Mouse (Mus musculus) E14TG2a.4 (cell line): ENCODE data around the gene Ryr2.

Experiments used
- H3K27me3 ChIP-seq: 2 replicates; pipeline ENCODE4 v1.6.1; 2014; ENCODE audit warnings: low read length, control low read depth; ENCODE audit not compliant: insufficient read depth
- H3K36me3 ChIP-seq: 2 replicates; pipeline ENCODE4 v1.6.1; 2014; ENCODE audit warnings: low read length, control low read depth; ENCODE audit not compliant: insufficient read depth
- H3K4me1 ChIP-seq: replicated peaks from 2 replicates; pipeline ENCODE4 v1.6.1; 2014; ENCODE audit warnings: low read depth, low read length, control low read depth
- H3K4me3 ChIP-seq: replicated peaks from 2 replicates; pipeline ENCODE4 v1.5.1; 2014; ENCODE audit warnings: mild to moderate bottlenecking, low read length
- H3K9me3 ChIP-seq: 2 replicates; pipeline ENCODE4 v1.6.1; 2014; ENCODE audit warnings: low read length, control low read depth
- CTCF ChIP-seq: conservative IDR thresholded peaks from 2 replicates; pipeline ENCODE4 v1.5.1; 2014; ENCODE audit warnings: low read length
- NANOG ChIP-seq: IDR thresholded peaks from 2 replicates; pipeline ENCODE4 v1.6.1; 2014; ENCODE audit warnings: borderline replicate concordance, low read length, mixed read lengths
- POU5F1 ChIP-seq: IDR thresholded peaks from 2 replicates; pipeline ENCODE4 v1.6.1; 2014; ENCODE audit warnings: low read length, borderline replicate concordance

The Ryr2 gene

DNA sequence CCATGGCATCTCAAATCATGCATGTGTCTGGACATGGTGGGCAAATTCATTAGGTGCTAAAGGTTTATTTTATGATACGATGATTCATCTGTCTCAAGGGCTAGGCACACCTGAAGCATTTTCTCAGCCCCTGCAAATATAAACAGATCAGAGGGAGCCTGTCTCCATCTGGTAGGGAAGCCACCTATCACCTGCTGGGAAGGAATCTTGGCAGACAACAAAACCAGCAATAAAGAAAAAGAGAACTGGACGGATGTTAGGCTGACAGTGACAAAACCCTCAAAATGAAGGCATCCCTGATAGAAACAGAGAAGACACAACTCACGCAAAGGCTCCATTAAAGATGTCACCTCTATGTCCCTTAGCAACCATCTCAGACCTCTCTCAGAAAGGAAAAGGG is 3.7 kb downstream of the Ryr2 start:
- no peak for TF ChIP-seq POU5F1
- Histone ChIP-seq H3K27me3 (peaks cover 22% of the 10 kb centered on the region), H3K4me1 (peaks cover 42% of the 10 kb centered on the region), H3K36me3 (no peaks in the 10 kb centered on the region), H3K9me3 (no peaks in the 10 kb centered on the region), H3K4me3 (no peak overlapping the region)

DNA sequence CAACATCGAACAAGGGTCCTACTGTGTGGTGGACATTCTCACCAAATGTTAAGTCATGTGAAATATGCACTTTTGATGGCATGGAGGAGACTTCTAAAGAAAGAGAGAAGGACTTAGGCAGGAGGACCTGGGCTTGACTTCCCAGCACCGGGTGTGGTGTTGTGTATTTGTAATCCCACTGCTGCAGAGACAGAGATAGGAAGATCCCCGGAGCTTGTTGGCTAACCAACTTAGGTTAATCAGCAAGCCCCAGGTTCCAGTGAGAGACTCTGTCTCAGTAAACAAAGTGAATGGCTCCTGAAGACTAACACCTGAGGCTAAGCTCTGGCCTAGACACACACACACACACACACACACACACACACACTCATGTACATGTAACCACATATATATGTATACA is 7.3 kb downstream of the Ryr2 start:
- no peak overlapping the region for H3K4me3 ChIP-seq
- H3K9me3 ChIP-seq = no peaks in the 10 kb centered on the region
- H3K36me3 ChIP-seq = no peaks in the 10 kb centered on the region
- peaks cover 3% of the 10 kb centered on the region for H3K27me3 ChIP-seq
- TF ChIP-seq POU5F1 = no peak
- H3K4me1 ChIP-seq = peaks cover 24% of the 10 kb centered on the region

DNA sequence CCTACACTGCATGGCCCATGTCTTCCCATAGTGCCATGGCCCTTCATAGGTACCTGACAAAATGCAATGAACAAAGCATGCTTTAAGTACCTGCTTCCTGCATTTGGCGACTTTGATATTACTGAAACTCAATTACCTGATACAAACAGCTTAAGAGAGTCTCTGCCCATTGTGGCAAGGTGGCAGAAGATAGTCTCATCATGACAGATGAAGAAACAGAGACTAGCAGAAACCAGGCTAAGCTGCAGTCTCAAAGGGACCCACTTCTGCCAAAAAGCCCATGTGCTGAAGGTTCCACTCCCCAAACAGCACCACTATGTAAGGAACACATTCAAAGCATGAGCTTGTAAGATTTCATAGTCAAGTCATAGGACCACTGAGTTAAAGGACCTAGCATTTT is 7.8 kb downstream of the Ryr2 start:
- no peak overlapping the region for H3K4me3 ChIP-seq
- H3K36me3 ChIP-seq = no peaks in the 10 kb centered on the region
- peaks cover 24% of the 10 kb centered on the region for H3K4me1 ChIP-seq
- no peaks in the 10 kb centered on the region; the same call in 1 of the 2 replicates for H3K27me3 ChIP-seq
- H3K9me3 ChIP-seq = no peaks in the 10 kb centered on the region
- TF ChIP-seq POU5F1 (no peak), NANOG (no peak), CTCF (no peak)

DNA sequence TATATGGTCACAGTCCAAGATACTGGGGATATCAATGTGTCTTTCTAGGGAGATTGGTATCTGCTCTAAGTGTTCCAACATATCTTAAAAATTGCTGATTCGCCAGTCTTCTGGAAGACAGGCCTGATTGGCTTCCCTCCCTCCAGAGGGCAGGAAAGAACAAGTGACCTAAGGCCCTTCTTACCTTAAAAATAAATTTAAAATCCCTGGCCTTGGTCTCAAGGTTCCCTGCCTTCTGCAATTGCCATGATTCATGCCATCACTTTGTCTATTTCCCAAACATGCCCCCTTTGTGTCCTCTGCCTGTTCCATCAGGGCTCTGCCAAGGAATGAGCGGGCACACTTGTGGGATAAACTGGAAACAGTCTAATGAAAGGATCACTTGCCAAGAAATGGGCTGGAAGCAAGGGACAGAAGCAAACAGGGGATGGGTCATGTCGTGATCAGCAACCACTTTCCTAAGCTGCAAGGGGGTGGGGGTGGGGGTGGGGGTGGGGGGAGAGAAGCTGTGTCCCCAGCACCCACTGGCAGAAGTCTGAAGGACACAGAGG is 10.3 kb downstream of the Ryr2 start:
- H3K36me3 ChIP-seq = no peaks in the 10 kb centered on the region
- H3K4me3 ChIP-seq = no peak overlapping the region
- H3K9me3 ChIP-seq = no peaks in the 10 kb centered on the region
- H3K4me1 ChIP-seq = peaks cover 9% of the 10 kb centered on the region
- no peak for TF ChIP-seq NANOG
- TF ChIP-seq POU5F1 = no peak
- no peak for TF ChIP-seq CTCF
- H3K27me3 ChIP-seq = no peaks in the 10 kb centered on the region

DNA sequence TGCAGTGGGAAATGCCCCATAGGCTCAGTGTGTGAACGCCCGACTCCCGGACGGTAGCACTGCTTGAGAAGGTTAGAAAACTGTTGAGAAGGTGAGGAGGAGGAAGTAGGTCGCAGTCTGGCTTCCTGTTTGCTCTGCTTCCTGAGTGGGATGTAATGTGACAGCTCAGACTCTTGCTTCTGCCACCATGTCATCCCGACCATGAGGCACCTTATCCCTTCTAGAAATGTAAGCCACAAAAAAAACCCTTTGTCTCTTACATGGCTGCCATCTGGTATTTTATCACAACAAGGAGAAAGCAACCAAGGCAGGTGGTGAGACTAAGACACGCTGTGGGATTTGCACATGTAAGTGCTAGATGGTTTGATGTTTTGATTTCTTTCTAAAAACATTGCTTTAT is 12.2 kb downstream of the Ryr2 start:
- TF ChIP-seq CTCF (no peak), NANOG (no peak), POU5F1 (no peak)
- H3K4me3 ChIP-seq = no peak overlapping the region

DNA sequence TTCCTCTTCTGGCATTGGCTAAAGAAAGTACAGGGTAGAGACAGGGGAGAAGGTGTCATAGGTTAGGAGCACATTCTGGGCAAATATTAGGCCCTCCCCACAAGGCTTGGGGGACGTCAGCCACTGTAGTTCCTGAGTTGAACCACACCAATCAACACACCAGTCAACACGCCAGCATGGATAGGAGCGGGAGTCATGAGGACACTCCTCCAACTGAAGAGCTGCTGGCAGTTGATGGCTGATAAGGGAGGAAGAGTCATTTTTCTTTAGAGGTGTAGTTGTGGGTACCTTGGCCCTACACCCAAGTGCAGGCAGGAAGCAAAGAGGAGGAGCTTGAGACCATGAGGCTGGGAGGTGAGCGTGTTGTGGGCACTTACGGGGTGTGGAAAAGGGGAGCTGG is 13.6 kb downstream of the Ryr2 start:
- Histone ChIP-seq H3K4me1 (no peaks in the 10 kb centered on the region), H3K9me3 (no peaks in the 10 kb centered on the region), H3K27me3 (no peaks in the 10 kb centered on the region), H3K4me3 (no peak overlapping the region), H3K36me3 (no peaks in the 10 kb centered on the region)
- no peak for TF ChIP-seq CTCF
- TF ChIP-seq POU5F1 = no peak
- no peak for TF ChIP-seq NANOG

More for the DNA sequence above, 12.2 kb downstream of the Ryr2 start:
- H3K4me1 ChIP-seq = no peaks in the 10 kb centered on the region
- H3K36me3 ChIP-seq = no peaks in the 10 kb centered on the region
- H3K27me3 ChIP-seq = no peaks in the 10 kb centered on the region
- H3K9me3 ChIP-seq = no peaks in the 10 kb centered on the region

DNA sequence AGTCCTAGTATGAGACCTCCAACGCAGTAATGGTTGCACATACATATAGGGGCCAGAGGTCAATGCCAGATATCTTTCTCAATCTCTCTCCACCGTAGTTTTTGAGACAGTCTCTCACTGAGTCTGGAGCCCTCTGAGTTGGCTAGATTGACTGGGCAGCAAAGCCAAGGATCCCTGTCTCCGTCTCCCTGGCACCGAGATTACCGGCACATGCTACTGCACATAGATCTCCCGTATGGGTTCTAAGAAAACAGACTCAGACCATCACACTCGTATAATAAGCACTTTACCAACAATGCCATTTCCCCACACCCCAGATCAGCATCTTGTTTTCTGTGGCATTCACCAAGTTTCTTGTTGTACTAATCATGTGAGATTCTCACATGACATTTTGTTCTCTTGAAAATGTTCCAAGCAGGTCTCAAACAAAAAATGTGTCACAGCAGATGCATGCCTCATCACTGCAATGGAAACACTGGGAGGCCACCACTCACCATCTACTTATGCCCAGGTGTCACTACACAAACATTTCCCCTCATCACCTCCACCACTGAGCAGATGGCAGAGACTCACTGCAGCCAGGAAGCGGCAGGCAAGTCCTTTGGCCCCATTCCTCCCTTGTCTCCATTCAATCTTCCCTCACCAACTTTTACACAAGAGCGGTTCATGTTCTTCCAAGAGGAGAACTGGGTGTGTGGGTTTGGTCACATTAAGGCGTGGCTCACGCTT is 14.2 kb downstream of the Ryr2 start:
- no peak overlapping the region for H3K4me3 ChIP-seq
- no peak for TF ChIP-seq NANOG
- no peak for TF ChIP-seq CTCF
- no peak for TF ChIP-seq POU5F1
- H3K27me3 ChIP-seq = no peaks in the 10 kb centered on the region
- H3K9me3 ChIP-seq = no peaks in the 10 kb centered on the region
- no peaks in the 10 kb centered on the region for H3K4me1 ChIP-seq
- H3K36me3 ChIP-seq = no peaks in the 10 kb centered on the region

DNA sequence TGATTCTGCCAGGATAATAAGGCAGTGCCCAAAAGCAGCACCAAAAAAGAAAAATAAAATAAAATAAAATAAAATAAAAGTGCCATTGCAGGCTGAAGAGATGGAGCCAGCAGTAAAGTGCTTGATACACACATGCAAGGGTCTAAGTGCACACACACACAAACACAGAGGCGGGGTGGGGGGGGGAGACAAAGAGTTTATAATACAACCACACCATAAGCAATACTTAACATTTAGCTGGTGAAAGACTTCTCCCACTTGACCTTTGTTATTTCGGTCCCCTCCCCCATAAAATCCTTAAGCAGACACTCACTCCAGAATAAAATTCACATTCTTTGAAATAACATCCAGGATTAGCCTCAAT is 22.7 kb downstream of the Ryr2 start:
- Histone ChIP-seq H3K27me3 (no peaks in the 10 kb centered on the region), H3K4me3 (no peak overlapping the region), H3K36me3 (no peaks in the 10 kb centered on the region), H3K4me1 (no peaks in the 10 kb centered on the region), H3K9me3 (no peaks in the 10 kb centered on the region)
- TF ChIP-seq NANOG (no peak), CTCF (no peak), POU5F1 (no peak)

DNA sequence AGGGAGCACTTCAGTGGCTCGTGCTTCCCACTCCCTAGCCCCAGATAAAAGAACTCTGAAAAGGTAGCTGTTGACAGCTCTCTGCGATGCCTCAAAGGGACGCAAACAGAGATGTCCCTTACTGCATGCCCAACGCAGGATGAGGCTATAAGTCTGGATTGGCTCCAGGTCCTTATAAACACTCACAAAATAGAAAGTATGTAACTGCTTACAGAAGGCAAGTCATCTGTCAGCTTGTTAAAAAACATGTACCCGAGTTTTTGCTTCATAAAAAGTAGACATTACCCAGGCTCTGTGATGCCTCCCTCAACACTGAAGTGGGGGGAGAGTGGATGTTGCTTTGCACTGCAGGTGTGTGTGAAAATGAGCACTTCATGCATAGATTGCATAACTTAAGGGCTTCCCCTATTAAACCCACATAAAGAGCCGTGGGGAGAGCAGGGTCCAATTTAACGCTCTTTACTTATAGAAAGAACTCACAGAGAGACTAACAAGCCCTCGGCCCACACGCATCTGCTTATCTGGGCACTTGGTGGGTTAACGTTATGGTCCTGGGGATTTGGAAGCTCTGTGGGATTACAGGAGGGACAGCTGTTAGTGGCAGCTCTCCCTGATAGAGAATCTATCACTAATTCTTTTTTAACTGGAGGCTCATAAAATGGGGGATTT is 23.2 kb downstream of the Ryr2 start:
- no peaks in the 10 kb centered on the region for H3K27me3 ChIP-seq
- H3K9me3 ChIP-seq = no peaks in the 10 kb centered on the region
- TF ChIP-seq NANOG = no peak
- no peak for TF ChIP-seq POU5F1
- no peak for TF ChIP-seq CTCF
- H3K4me3 ChIP-seq = no peak overlapping the region
- no peaks in the 10 kb centered on the region for H3K4me1 ChIP-seq
- H3K36me3 ChIP-seq = no peaks in the 10 kb centered on the region
